Mouse (Mus musculus): Measurements from ENCODE around the gene Prox2.
"Not testable (repeated sequence)": the region's sequence is repeated elsewhere in the genome, so short reads cannot be mapped to it uniquely, and the experiment has no call there.

The Prox2 gene

GRCm38 (mm10) chr12:85110698-85111592, at the start of gene Prox2, which contains the start of gene Dlst:
Gene Prox2 (minus strand): TSS chr12:85110759.
Gene Dlst (plus strand): TSS chr12:85110833.
- DNase-seq (ENCODE audit: low read depth, low spot score), result peak; percentile 69

- no peak for DNase-seq (ENCODE audit: low read depth, low spot score)
These were observed 49.0 kb upstream of the Prox2 start for GRCm38 (mm10) chr12:85159592-85159991.

- DNase-seq (ENCODE audit: low read depth, low spot score), result no peak
These were observed 48.2 kb upstream of the Prox2 start for GRCm38 (mm10) chr12:85158801-85159200.

DNA sequence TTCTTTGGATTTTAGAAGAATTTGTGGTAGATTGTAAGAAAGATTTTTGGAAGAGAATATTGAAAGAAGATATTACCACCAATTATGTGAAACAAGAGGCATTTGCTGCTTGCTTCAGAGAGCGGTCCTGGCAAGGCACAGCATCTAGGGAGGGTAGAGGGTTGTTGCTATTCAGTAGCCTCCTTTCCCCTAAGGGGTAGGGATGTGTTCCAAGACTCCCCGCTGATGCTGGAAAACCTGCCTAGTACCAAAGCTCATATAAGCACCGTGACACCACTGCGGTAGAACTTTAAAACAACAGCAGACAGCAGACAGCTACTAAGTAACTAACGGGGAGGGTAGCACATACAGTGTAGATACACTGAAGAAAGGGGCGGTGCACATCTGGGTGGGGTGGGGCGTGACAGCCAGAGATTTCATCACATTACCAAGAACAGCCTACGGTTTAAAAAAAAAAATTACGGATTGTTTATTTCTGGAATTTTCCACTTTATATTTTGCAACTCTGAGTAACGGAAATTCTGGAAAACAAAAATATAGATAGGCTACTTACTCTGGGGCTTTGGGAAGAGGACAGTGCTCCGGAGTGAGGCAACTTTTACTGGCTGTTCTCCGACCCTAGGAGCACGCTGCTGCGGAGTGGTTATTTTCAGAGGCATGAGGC, 47.4 kb upstream of the Prox2 start:
- no peak for DNase-seq (ENCODE audit: low read depth, low spot score)

DNA sequence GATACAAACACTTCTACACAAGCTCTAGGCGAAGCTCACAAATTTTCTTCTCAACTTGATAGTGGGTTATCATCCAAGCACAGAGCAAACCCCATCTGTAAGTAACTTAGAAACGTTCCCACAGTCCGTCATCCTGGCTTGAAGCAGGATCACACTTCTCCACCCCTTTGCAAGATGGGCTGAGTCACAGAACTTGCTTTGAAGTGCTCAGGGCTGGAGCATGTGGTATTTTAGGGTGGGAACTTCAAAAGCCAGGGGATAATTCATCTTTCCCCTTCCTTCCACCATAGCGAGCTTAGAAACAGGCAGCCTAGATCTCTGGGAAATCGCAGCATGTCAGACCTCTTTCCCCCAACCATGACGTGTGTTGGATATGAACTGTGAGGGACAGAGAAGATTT, 45.8 kb upstream of the Prox2 start:
- no peak for DNase-seq (ENCODE audit: low read depth, low spot score)

- DNase-seq (ENCODE audit: low read depth, low spot score), result no peak
These were observed 42.5 kb upstream of the Prox2 start for GRCm38 (mm10) chr12:85153011-85153410.

GRCm38 (mm10) chr12:85151002-85151774, 40.6 kb upstream of the Prox2 start, which contains the start of gene Rps6kl1:
Gene Rps6kl1 (minus strand): TSS chr12:85151264.
- peak; percentile 30 for DNase-seq (ENCODE audit: low read depth, low spot score)

DNA sequence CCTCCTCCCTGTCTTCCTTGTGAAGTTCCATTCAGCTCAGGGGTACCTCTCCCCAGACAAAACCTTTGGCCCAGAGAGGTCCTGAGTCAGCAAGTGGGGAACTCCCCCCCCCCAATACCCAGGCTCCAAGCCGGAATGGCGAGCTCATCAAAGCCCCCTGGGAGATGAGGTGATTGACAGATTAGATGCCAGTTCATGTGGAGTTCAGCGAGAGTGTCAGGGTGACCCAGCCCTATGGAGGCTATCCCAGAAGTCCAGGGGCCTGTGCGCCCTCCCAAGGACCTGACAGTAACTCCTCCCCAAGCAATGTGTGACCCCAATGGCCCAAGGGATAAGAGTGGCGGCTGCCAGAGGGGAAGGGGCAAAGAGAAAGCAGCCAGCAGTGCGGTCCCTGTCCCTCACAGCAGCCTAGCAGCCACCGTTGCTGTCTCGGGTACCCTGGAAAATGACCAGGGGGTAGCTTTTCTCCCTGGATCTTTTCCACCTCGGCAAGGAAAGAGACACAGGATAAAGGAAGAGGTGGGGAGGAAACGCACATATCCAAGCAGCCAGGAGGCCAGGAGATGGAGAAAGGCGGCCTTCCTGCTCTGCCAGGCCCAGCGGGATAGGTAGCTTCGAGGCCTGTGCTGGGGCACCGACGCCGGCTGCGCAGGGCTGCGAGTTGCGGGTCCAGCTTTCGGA, 39.9 kb upstream of the Prox2 start:
- no peak for DNase-seq (ENCODE audit: low read depth, low spot score)

- no peak for DNase-seq (ENCODE audit: low read depth, low spot score)
These were observed 36.3 kb upstream of the Prox2 start for GRCm38 (mm10) chr12:85146881-85147280.

- DNase-seq (ENCODE audit: low read depth, low spot score), result no peak
These were observed 35.8 kb upstream of the Prox2 start for GRCm38 (mm10) chr12:85146355-85146754.

DNA sequence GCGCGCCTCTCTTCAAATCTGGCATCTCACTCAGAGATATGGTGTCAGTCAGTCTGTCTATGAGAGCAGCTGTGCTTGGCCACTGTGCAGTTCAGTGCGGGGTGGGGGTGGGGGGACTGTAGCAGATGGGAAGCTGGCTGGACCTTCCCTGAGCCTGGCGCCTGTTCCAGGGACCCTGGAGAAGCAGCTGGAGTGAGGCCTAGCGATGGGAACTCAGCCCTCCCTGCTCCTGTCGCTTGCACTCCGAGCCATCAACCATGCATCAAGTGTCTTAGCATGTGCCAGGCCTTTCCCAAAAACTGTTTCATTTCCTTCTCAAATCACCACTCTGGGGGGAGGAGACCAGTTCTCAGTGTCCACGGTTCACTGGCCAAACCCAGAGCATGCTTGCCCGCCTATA, 35.1 kb upstream of the Prox2 start:
- DNase-seq (ENCODE audit: low read depth, low spot score), result no peak

DNA sequence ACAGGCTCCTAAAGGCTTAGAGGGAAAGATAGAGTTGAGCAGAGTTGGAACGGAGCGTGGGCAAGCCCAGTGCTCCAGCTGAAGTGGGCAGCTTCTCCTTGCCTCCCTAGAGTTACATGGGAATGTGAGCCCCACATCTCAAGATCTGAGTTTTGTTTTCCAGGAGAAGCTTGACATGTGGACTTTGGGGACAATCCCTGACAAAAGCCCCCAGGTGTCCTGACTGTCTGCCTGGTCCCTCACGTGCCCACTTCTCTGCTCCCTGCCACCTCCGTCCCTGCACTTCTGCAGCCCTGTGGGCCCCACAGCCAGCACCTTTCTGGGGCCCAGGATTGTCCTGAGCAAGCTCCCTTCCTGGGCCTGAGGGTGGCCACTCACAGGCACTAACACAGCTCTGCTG, 34.3 kb upstream of the Prox2 start:
- DNase-seq (ENCODE audit: low read depth, low spot score), result no peak

- not testable (repeated sequence) for DNase-seq (ENCODE audit: low read depth, low spot score)
These were observed 33.7 kb upstream of the Prox2 start for GRCm38 (mm10) chr12:85144276-85144675.

DNA sequence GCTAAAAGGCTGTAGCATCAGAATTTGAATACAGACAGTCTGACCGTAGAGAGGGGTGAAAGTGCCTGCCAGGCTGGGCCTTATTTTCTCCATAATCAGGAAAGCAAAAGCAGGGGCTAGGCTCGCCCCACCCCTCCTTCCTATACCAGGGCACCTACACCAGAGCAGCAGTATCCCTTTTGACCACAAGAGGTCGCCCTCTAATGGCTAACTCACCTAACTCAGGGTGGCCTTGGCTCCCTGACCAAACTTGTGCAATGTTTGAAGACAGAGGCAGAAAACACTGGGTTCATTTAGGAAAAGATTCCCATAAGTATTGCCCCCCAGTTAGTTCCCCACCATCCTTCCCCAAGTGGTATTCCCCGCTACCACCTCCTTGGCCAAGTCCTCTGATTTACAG, 32.2 kb upstream of the Prox2 start:
- DNase-seq (ENCODE audit: low read depth, low spot score), result peak; percentile 45

GRCm38 (mm10) chr12:85141096-85141495, 30.5 kb upstream of the Prox2 start:
- no peak for DNase-seq (ENCODE audit: low read depth, low spot score)

DNA sequence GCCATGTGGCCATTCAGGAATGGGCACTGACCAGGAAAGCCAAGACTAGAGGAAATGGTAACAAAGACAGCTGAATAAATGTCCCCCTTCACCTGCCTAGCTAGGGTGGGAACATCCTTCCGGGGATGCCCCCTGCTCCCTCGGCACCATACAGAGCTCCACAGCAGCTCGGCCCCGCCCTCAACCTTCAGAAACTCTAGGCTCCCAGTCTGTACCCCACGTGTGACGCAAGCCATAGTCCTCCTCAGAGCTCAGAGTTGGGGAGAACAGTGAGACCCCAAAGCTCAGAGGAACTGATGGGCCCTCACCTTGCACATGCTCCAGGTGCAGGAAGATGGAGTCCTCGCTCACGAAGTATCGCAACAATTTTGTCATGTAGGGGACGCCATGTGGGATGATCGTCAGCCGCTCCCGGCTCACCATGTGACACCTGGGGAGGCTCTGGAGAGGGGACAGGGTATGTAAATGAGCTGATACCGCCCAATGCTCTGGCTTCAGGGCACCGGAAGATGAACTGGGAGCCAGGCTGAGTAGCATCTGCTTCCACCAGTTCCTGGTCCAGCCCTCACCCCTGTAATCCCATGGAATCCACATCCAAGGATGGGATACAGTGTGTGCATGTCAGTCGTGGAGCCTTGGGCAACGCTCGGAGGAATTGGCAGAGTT, 29.6 kb upstream of the Prox2 start:
- DNase-seq (ENCODE audit: low read depth, low spot score), result no peak

DNA sequence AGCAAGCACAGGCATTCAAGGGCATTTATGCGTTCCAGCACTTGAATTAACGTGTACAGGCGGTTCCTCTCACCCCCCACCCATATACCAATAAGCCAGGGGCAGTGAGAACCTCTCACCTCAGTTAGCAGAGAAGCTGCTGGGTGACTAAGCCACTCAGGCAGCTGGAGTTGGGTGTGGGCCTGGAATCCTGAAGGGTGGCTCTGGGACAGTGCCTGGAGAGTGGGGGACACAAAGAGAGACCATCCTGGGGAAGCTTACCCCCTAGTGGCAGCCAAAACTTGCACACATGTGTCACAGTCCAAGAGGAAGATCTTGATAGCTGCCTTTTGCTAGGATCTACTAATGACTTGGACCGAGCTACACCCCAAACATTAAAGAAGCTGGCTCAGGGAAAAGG, 26.1 kb upstream of the Prox2 start:
- no peak for DNase-seq (ENCODE audit: low read depth, low spot score)

- DNase-seq (ENCODE audit: low read depth, low spot score), result no peak
These were observed 25.2 kb upstream of the Prox2 start for GRCm38 (mm10) chr12:85135513-85136470.

DNA sequence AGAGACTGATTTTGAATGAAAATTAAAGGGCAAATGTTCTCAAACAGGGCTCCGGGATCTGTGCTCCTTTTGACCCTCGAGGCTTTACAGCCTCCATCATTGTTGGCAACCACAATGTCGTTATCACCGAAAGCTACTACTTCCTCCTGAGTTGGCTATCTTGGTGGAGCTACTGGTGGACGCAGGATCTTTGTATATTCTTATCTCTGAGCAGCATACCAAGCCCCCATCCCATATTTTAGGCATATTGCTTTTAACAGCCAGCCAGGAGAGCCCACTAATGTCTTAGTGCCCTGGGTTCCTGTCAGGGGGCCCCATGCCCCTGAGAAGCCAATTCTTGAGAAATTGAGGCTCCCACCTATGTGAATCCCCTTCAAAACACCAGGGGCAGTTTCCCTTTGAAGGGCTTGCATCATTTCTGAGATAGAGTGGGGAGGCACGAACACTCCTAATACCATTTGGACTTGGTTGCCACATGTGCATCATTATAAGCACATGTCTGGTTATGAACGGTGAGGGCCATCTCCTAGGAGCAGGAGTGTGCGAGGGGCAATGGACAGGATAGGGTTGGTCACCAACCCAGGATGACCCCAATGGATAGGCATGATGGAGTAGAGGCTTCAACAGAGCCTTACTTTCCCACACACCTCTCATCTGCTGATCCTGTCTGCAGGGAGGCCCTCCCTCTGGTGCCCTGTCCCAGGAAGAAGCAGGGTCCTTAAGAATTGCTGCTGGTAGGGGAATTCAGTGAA, 23.7 kb upstream of the Prox2 start:
- DNase-seq (ENCODE audit: low read depth, low spot score), result no peak

All from retina, adult 2 months (tissue).